Comparison of ENCODE assay signal across 9 mouse cellular contexts in the genomic region with DNA sequence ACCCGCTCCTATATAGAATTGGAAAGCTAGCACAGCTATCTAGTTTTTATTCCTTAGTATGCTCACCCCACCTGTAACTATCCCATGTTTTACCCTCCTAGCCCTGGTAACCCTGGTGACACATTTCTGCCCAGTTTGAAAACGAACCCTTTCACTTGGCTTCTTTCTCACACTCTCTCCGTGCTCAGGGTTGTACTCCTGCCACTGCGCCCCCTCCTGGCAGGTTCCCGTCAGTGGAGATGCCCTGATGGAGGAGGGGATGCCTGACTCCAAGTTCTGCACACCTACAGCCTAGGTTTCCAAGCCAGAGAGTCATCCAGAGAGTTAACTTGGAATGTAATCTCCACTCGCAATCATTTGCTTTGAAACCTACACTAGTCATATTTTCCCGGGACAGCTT. TPM values are rescaled to one million over a fixed set of nuclear protein-coding genes. Genes with fewer than 3 reads are reported as not detected.
DNase-seq lines count a peak whose midpoint lies in the region; TF ChIP-seq lines count a peak whose summit lies in the region.
"Had no signal": no experiment of that assay in that cellular context is flagged by ENCODE, and none has a peak within 500 bp of the region (broad histone marks: within the 10 kb centered on the region; RNA-seq: fewer than 3 reads in every experiment).

No protein-coding gene starts in this region.

- H3K36me3 ChIP-seq in spleen, adult 2 months (ENCODE audit: control insufficient read depth, insufficient read depth, low read length), result no peaks in the 10 kb centered on the region

- DNase-seq in gastrocnemius, postnatal 10 days, result peak; percentile 9
- DNase-seq in gastrocnemius, postnatal 36 days, result no peak
- peak; percentile 21 for DNase-seq in ovary, postnatal 36 days (ENCODE audit: low spot score)
- DNase-seq in ovary, postnatal 10 days (ENCODE audit: low spot score), result no peak
- DNase-seq in spleen, adult 2 months (ENCODE audit: low read depth in 1 of 2, low spot score in 2 of 2), result peak in 1 of 2 experiments; percentile 42
- no peak for DNase-seq in urinary bladder, postnatal 25 days (ENCODE audit: low spot score)
- no peak for DNase-seq in frontal cortex, postnatal 14 days (ENCODE audit: low spot score in 2 of 2)

- TF ChIP-seq CTCF in embryonic fibroblast, embryonic 13.5 days (IDR thresholded peaks at IDR 0.05; ENCODE audit: borderline replicate concordance, insufficient read depth, low read length), result peak; percentile 14; the same call in 1 of the 2 replicates
- peak; percentile 71; the same call in 1 of the 2 replicates for TF ChIP-seq CTCF in spleen, adult 2 months (IDR thresholded peaks at IDR 0.05; ENCODE audit: extremely low read depth, insufficient read depth, insufficient read length, insufficient replicate concordance)

- no peaks in the 10 kb centered on the region for H3K4me1 ChIP-seq in embryonic fibroblast, embryonic 13.5 days (ENCODE audit: control insufficient read depth, insufficient read depth, low read length)
- no peaks in the 10 kb centered on the region for H3K4me1 ChIP-seq in spleen, adult 2 months (ENCODE audit: control insufficient read depth, insufficient read depth, insufficient read length)

- H3K4me3 ChIP-seq in embryonic fibroblast, embryonic 13.5 days (ENCODE audit: insufficient read depth, low read length), result no peak overlapping the region
- H3K4me3 ChIP-seq in spleen, adult 2 months (ENCODE audit: extremely low read depth, insufficient read depth, insufficient read length), result no peak overlapping the region
- H3K4me3 ChIP-seq: heart, embryonic 13.5 days had no signal

- H3K27me3 ChIP-seq in spleen, adult 2 months (ENCODE audit: control insufficient read depth, insufficient read depth, low read length), result no peaks in the 10 kb centered on the region
- H3K27me3 ChIP-seq: heart, embryonic 13.5 days had no signal

- intact Hi-C loops in gastrocnemius, postnatal 36 days (cut with DNase I), result no loop called here

- H3K27ac ChIP-seq in embryonic fibroblast, embryonic 13.5 days (ENCODE audit: insufficient read depth, low read length), result no peak overlapping the region
- H3K27ac ChIP-seq in spleen, adult 2 months (ENCODE audit: insufficient read depth, low read length), result no peak overlapping the region

- 67% methylated on average over 7 of the region's 7 CpGs for WGBS in spleen, adult 2 months

- TF ChIP-seq POLR2A in embryonic fibroblast, embryonic 13.5 days (IDR thresholded peaks at IDR 0.05; ENCODE audit: low read depth, low read length), result no peak
- TF ChIP-seq POLR2A in spleen, adult 2 months (IDR thresholded peaks at IDR 0.05; ENCODE audit: low read depth, low read length), result no peak

RNA-seq across cellular contexts. Expression of a gene that starts 7.3 kb away (rescaled TPM):
- total RNA-seq in gastrocnemius, postnatal 10 days (2021), result 1 to 10 TPM; 4.8 to 4.9 TPM
- total RNA-seq in gastrocnemius, postnatal 36 days (2021), result under 1 TPM; 0.87 to 0.99 TPM
- polyA plus RNA-seq in embryonic fibroblast, embryonic 13.5 days (2011; ENCODE audit: insufficient read length, low read depth, missing spikeins), result 12.1 and 13.2 TPM in 2 replicates
- polyA plus RNA-seq in spleen, adult 2 months (2012; rRNA removed), result 0.43 and 0.65 TPM in 2 replicates

Comparison
In these comparisons a context has a peak if more than half of its experiments do, and no peak if none do; other contexts are left out.
1. DNase-seq: peak in gastrocnemius, postnatal 10 days (single experiment) and ovary, postnatal 36 days (single experiment); none in gastrocnemius, postnatal 36 days (0 of 2), ovary, postnatal 10 days (single experiment), urinary bladder, postnatal 25 days (single experiment) and frontal cortex, postnatal 14 days (0 of 2).